Mouse (Mus musculus): Measurements from ENCODE around the gene Cabp7.

DNA sequence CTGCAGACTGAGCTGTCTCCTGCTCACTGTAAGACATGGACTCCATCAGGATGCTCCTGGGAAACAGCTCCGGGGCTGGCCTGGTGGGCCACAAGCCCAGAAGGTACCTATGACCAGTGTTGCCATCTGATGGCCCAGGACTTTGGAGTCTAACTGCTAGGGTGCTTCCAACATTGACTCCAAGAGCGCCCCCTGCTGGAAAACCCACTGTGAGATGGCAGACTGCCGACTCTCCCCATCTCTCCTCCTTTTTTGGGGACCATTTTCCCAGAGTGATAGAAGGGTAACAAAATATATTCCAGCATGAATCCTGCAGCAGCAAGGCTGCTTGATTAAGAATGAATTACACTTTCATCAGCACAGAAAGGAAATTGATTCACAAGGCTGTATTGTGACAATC, 26.3 kb upstream of the Cabp7 start:
- TF ChIP-seq CTCF (IDR thresholded peaks at IDR 0.05; ENCODE audit: low read depth) (peak; percentile 74), EP300 (optimal IDR thresholded peaks at IDR 0.05) (no peak)
